Mouse (Mus musculus) lung, embryonic 16.5 days (tissue): Measurements from ENCODE around the gene Spred2. TPM values are rescaled to one million over a fixed set of nuclear protein-coding genes. Genes with fewer than 3 reads are reported as not detected.

Source experiments
- ATAC-seq: fragments of 200-750 bp; cut with Nextera tagmentation; 2 replicates; pipeline ENCODE4 v1.8.0; 2017; ENCODE audit warnings: low read depth, mild to moderate bottlenecking, moderate library complexity
- H3K27ac ChIP-seq: fragments of 300-500 bp; sonication (generic); 2 replicates; pipeline ENCODE4 v1.5.1; 2014; ENCODE audit warnings: mild to moderate bottlenecking, control low read depth, low read length
- H3K27me3 ChIP-seq: fragments of 300-500 bp; sonication (generic); 2 replicates; pipeline ENCODE4 v1.6.1; 2014; ENCODE audit warnings: low read depth, low read length, mixed read lengths; ENCODE audit not compliant: control insufficient read depth, insufficient read depth
- H3K36me3 ChIP-seq: fragments of 300-500 bp; sonication (generic); 2 replicates; pipeline ENCODE4 v1.6.1; 2014; ENCODE audit warnings: low read length; ENCODE audit not compliant: control insufficient read depth, insufficient read depth
- H3K4me1 ChIP-seq: fragments of 300-500 bp; sonication (generic); replicated peaks from 2 replicates; pipeline ENCODE4 v1.6.1; 2014; ENCODE audit warnings: low read length, mixed read lengths; ENCODE audit not compliant: control insufficient read depth, insufficient read depth
- H3K4me2 ChIP-seq: fragments of 300-500 bp; sonication (generic); 2 replicates; pipeline ENCODE4 v1.6.1; 2014; ENCODE audit warnings: low read depth, low read length, control low read depth
- H3K4me3 ChIP-seq: fragments of 300-500 bp; sonication (generic); 2 replicates; pipeline ENCODE4 v1.5.1; 2014; ENCODE audit warnings: mild to moderate bottlenecking, low read length, control low read depth
- H3K9ac ChIP-seq: fragments of 300-500 bp; sonication (generic); 2 replicates; pipeline ENCODE4 v1.6.1; 2014; ENCODE audit warnings: low read length, control low read depth
- H3K9me3 ChIP-seq: fragments of 300-500 bp; sonication (generic); 2 replicates; pipeline ENCODE4 v1.6.1; 2016; ENCODE audit warnings: low read length; ENCODE audit not compliant: control insufficient read depth
- WGBS: fragments of 180-500 bp; shearing (Covaris S2); extraction: QIAGEN DNeasy Blood & Tissue Kit; methylation state at CpG from one replicate; pipeline ENCODE4 v1.1.7; 2014; 5-methylcytosine and 5-hydroxymethylcytosine counted together
- polyA plus RNA-seq: library from polyadenylated mRNA; unstranded; fragments of >200 nt; fragmentation: Nextera tagmentation; extraction: Ambion mirVana; gene quantifications from 2 replicates; pipeline ENCODE4 v1.2.1, GENCODE M21; 2015

Spred2 gene
- polyA plus RNA-seq, 1 experiment from 2014 or later, result 5.7 TPM

- ATAC-seq, result no peak
- no peak overlapping the region for H3K9ac ChIP-seq
- H3K27me3 ChIP-seq, result no peaks in the 10 kb centered on the region
- H3K27ac ChIP-seq, result 0 out of 2 replicates have a peak overlapping the region, but pooled peaks have one; percentile 12
- H3K9me3 ChIP-seq, result no peaks in the 10 kb centered on the region
- no peak overlapping the region for H3K4me3 ChIP-seq
- no peak overlapping the region for H3K4me2 ChIP-seq
- WGBS, result 76% methylated on average over 3 of the region's 3 CpGs
- H3K4me1 ChIP-seq, result peaks cover 51% of the 10 kb centered on the region
- no peaks in the 10 kb centered on the region for H3K36me3 ChIP-seq
These were observed 36.4 kb downstream of the Spred2 start for GRCm38 (mm10) chr11:19960541-19960940.

- 87% methylated on average over 6 of the region's 6 CpGs for WGBS
- no peaks in the 10 kb centered on the region for H3K36me3 ChIP-seq
- ATAC-seq, result no peak
- H3K4me1 ChIP-seq, result peaks cover 54% of the 10 kb centered on the region
- no peaks in the 10 kb centered on the region for H3K9me3 ChIP-seq
- no peak overlapping the region for H3K4me3 ChIP-seq
- no peak overlapping the region for H3K4me2 ChIP-seq
- H3K27ac ChIP-seq, result no peak overlapping the region
- H3K27me3 ChIP-seq, result no peaks in the 10 kb centered on the region
- H3K9ac ChIP-seq, result no peak overlapping the region
These were observed 36.9 kb downstream of the Spred2 start for GRCm38 (mm10) chr11:19961088-19961487.

GRCm38 (mm10) chr11:19961766-19962365 lies 37.7 kb downstream of the Spred2 start:
- H3K9me3 ChIP-seq, result no peaks in the 10 kb centered on the region
- H3K9ac ChIP-seq, result no peak overlapping the region
- no peaks in the 10 kb centered on the region for H3K27me3 ChIP-seq
- WGBS, result 59% methylated on average over 12 of the region's 12 CpGs
- no peaks in the 10 kb centered on the region for H3K36me3 ChIP-seq
- ATAC-seq, result no peak
- peaks cover 54% of the 10 kb centered on the region for H3K4me1 ChIP-seq
- no peak overlapping the region for H3K27ac ChIP-seq
- H3K4me3 ChIP-seq, result no peak overlapping the region
- H3K4me2 ChIP-seq, result no peak overlapping the region

GRCm38 (mm10) chr11:19962796-19963195 lies 38.6 kb downstream of the Spred2 start:
- no peaks in the 10 kb centered on the region for H3K27me3 ChIP-seq
- H3K4me1 ChIP-seq, result peaks cover 54% of the 10 kb centered on the region
- WGBS, result 10% methylated on average over 5 of the region's 5 CpGs
- no peak overlapping the region for H3K4me2 ChIP-seq
- no peak overlapping the region; the same call in 1 of the 2 replicates for H3K27ac ChIP-seq
- no peaks in the 10 kb centered on the region for H3K36me3 ChIP-seq
- peak; percentile 21; the same call in 1 of the 2 replicates for ATAC-seq
- no peak overlapping the region for H3K4me3 ChIP-seq
- H3K9ac ChIP-seq, result no peak overlapping the region
- no peaks in the 10 kb centered on the region for H3K9me3 ChIP-seq

GRCm38 (mm10) chr11:19963717-19964141 lies 39.6 kb downstream of the Spred2 start:
- H3K36me3 ChIP-seq, result no peaks in the 10 kb centered on the region
- no peaks in the 10 kb centered on the region for H3K9me3 ChIP-seq
- no peak overlapping the region for H3K4me2 ChIP-seq
- peak overlapping the region; percentile 66 for H3K27ac ChIP-seq
- peaks cover 54% of the 10 kb centered on the region for H3K4me1 ChIP-seq
- H3K9ac ChIP-seq, result peak overlapping the region; percentile 39; the same call in 1 of the 2 replicates
- WGBS, result 14% methylated on average over 12 of the region's 12 CpGs
- H3K4me3 ChIP-seq, result no peak overlapping the region
- no peaks in the 10 kb centered on the region for H3K27me3 ChIP-seq
- ATAC-seq, result peak; percentile 65

- 67% methylated on average over 5 of the region's 5 CpGs for WGBS
- H3K4me1 ChIP-seq, result peaks cover 54% of the 10 kb centered on the region
- H3K9ac ChIP-seq, result no peak overlapping the region
- H3K4me2 ChIP-seq, result no peak overlapping the region
- peak overlapping the region; percentile 58; the same call in 1 of the 2 replicates for H3K27ac ChIP-seq
- ATAC-seq, result no peak; the same call in 1 of the 2 replicates
- H3K27me3 ChIP-seq, result no peaks in the 10 kb centered on the region
- H3K9me3 ChIP-seq, result no peaks in the 10 kb centered on the region
- H3K36me3 ChIP-seq, result no peaks in the 10 kb centered on the region
- no peak overlapping the region for H3K4me3 ChIP-seq
These were observed 40.2 kb downstream of the Spred2 start for GRCm38 (mm10) chr11:19964333-19964732.

GRCm38 (mm10) chr11:19965037-19965611 lies 40.9 kb downstream of the Spred2 start:
- Histone ChIP-seq H3K4me3 (no peak overlapping the region), H3K27me3 (no peaks in the 10 kb centered on the region), H3K27ac (peak overlapping the region; percentile 51), H3K36me3 (no peaks in the 10 kb centered on the region), H3K9ac (0 out of 2 replicates have a peak overlapping the region, but pooled peaks have one; percentile 21), H3K4me2 (no peak overlapping the region), H3K4me1 (peaks cover 53% of the 10 kb centered on the region), H3K9me3 (no peaks in the 10 kb centered on the region)
- 63% methylated on average over 16 of the region's 16 CpGs for WGBS
- ATAC-seq, result peak; percentile 27; the same call in 1 of the 2 replicates

- no peak for ATAC-seq
- no peaks in the 10 kb centered on the region for H3K9me3 ChIP-seq
- H3K4me1 ChIP-seq, result peaks cover 49% of the 10 kb centered on the region
- no peak overlapping the region; the same call in 1 of the 2 replicates for H3K27ac ChIP-seq
- H3K36me3 ChIP-seq, result no peaks in the 10 kb centered on the region
- H3K27me3 ChIP-seq, result no peaks in the 10 kb centered on the region
- H3K4me2 ChIP-seq, result no peak overlapping the region
- no peak overlapping the region for H3K9ac ChIP-seq
- 78% methylated on average over 4 of the region's 4 CpGs for WGBS
- no peak overlapping the region for H3K4me3 ChIP-seq
These were observed 41.5 kb downstream of the Spred2 start for GRCm38 (mm10) chr11:19965664-19966063.

GRCm38 (mm10) chr11:19966294-19966693 lies 42.1 kb downstream of the Spred2 start:
- H3K4me2 ChIP-seq, result no peak overlapping the region
- H3K4me3 ChIP-seq, result no peak overlapping the region
- 0 out of 2 replicates have a peak, but pooled peaks have one; percentile 24 for ATAC-seq
- H3K9me3 ChIP-seq, result no peaks in the 10 kb centered on the region
- WGBS, result 61% methylated on average over 2 of the region's 2 CpGs
- no peaks in the 10 kb centered on the region for H3K36me3 ChIP-seq
- H3K4me1 ChIP-seq, result peaks cover 44% of the 10 kb centered on the region
- H3K27ac ChIP-seq, result no peak overlapping the region
- H3K27me3 ChIP-seq, result no peaks in the 10 kb centered on the region
- no peak overlapping the region for H3K9ac ChIP-seq
